Mouse (Mus musculus) ES-E14 (cell line): ENCODE results near the gene Specc1l.
"Not testable (repeated sequence)": the region's sequence is repeated elsewhere in the genome, so short reads cannot be mapped to it uniquely, and the experiment has no call there.

Experiments
- CHD2 ChIP-seq: IDR thresholded peaks from 2 replicates; pipeline ENCODE4 v1.6.1; 2014; ENCODE audit warnings: mild to moderate bottlenecking, low read depth, low read length, inconsistent platforms
- HCFC1 ChIP-seq: IDR thresholded peaks from 2 replicates; pipeline ENCODE4 v1.6.1; 2012; ENCODE audit warnings: low read length, inconsistent platforms, borderline replicate concordance; ENCODE audit not compliant: insufficient read depth
- ZC3H11A ChIP-seq: IDR thresholded peaks from 2 replicates; pipeline ENCODE4 v1.6.1; 2012; ENCODE audit warnings: low read depth, mild to moderate bottlenecking, inconsistent platforms, low read length, borderline replicate concordance
- ZNF384 ChIP-seq: IDR thresholded peaks from 2 replicates; pipeline ENCODE4 v1.6.1; 2012; ENCODE audit warnings: low read depth, low read length, inconsistent platforms

- not testable (repeated sequence) for TF ChIP-seq HCFC1, CHD2, ZNF384, ZC3H11A
These were observed 132.7 kb downstream of the Specc1l start for GRCm38 (mm10) chr10:75344563-75344962.
